Mouse (Mus musculus): Measurements from ENCODE around the gene Gpatch2. TPM values are rescaled to one million over a fixed set of nuclear protein-coding genes. Genes with fewer than 3 reads are reported as not detected.

Gpatch2 gene
- polyA plus RNA-seq, 1 experiment from 2014 or later = 14.3 TPM

- H3K4me1 ChIP-seq = no peaks in the 10 kb centered on the region
- H3K27ac ChIP-seq (replicated peaks) = no peak overlapping the region
- no peaks in the 10 kb centered on the region for H3K36me3 ChIP-seq
- H3K4me2 ChIP-seq = no peak overlapping the region
- H3K27me3 ChIP-seq (replicated peaks) = no peaks in the 10 kb centered on the region
- ATAC-seq (ENCODE audit: low FRiP score) = no peak
- whole genome bisulfite sequencing = 62% methylated on average over 10 of the region's 10 CpGs
- no peaks in the 10 kb centered on the region for H3K9me3 ChIP-seq (replicated peaks)
- no peak overlapping the region for H3K9ac ChIP-seq (replicated peaks)
- H3K4me3 ChIP-seq (replicated peaks) = no peak overlapping the region
Measured at GRCm38 (mm10) chr1:187291480-187292394, 76.4 kb downstream of the Gpatch2 start.

- Histone ChIP-seq H3K4me2 (no peak overlapping the region), H3K4me3 (replicated peaks) (no peak overlapping the region), H3K9ac (replicated peaks) (no peak overlapping the region), H3K36me3 (no peaks in the 10 kb centered on the region), H3K27ac (replicated peaks) (no peak overlapping the region), H3K27me3 (replicated peaks) (no peaks in the 10 kb centered on the region), H3K9me3 (replicated peaks) (no peaks in the 10 kb centered on the region), H3K4me1 (no peaks in the 10 kb centered on the region)
- WGBS = 88% methylated on average over 3 of the region's 3 CpGs
- ATAC-seq (ENCODE audit: low FRiP score) = no peak
Measured at GRCm38 (mm10) chr1:187292395-187292749, 77.1 kb downstream of the Gpatch2 start.

DNA sequence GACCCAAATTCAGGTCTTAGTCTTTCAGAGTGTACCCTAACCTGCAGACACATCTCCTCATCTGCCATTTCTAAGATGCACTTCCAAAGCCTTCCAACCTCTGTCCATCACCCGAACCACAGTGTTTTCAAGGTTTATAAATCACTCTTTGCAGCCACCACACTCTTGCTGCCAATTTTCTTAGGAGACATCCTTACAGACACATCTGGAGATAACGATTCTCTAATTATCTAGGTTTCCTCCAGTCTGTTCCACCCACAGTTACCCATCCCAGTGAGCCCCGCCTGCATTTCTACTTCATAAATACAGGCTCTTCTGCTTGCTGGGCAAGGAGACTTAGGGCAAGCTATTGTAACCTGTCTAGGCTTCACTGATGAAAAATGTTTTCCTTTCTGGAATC, 77.9 kb downstream of the Gpatch2 start:
- H3K4me1 ChIP-seq = no peaks in the 10 kb centered on the region
- no peak overlapping the region for H3K9ac ChIP-seq (replicated peaks)
- ATAC-seq (ENCODE audit: low FRiP score) = no peak
- H3K27me3 ChIP-seq (replicated peaks) = no peaks in the 10 kb centered on the region
- no peak overlapping the region for H3K4me3 ChIP-seq (replicated peaks)
- H3K36me3 ChIP-seq = no peaks in the 10 kb centered on the region
- H3K27ac ChIP-seq (replicated peaks) = no peak overlapping the region
- no peak overlapping the region for H3K4me2 ChIP-seq
- H3K9me3 ChIP-seq (replicated peaks) = no peaks in the 10 kb centered on the region
- 89% methylated on average over 3 of the region's 3 CpGs for WGBS

GRCm38 (mm10) chr1:187294522-187294921, 79.2 kb downstream of the Gpatch2 start:
- no peaks in the 10 kb centered on the region for H3K4me1 ChIP-seq
- H3K9me3 ChIP-seq (replicated peaks) = no peaks in the 10 kb centered on the region
- no peaks in the 10 kb centered on the region for H3K27me3 ChIP-seq (replicated peaks)
- H3K36me3 ChIP-seq = no peaks in the 10 kb centered on the region
- H3K9ac ChIP-seq (replicated peaks) = no peak overlapping the region
- no peak overlapping the region for H3K27ac ChIP-seq (replicated peaks)
- WGBS = 88% methylated on average over 5 of the region's 5 CpGs
- ATAC-seq (ENCODE audit: low FRiP score) = no peak
- no peak overlapping the region for H3K4me2 ChIP-seq
- H3K4me3 ChIP-seq (replicated peaks) = no peak overlapping the region

GRCm38 (mm10) chr1:187295038-187295559, 79.8 kb downstream of the Gpatch2 start:
- Histone ChIP-seq H3K9me3 (replicated peaks) (no peaks in the 10 kb centered on the region), H3K27me3 (replicated peaks) (no peaks in the 10 kb centered on the region), H3K4me3 (replicated peaks) (no peak overlapping the region), H3K9ac (replicated peaks) (no peak overlapping the region), H3K4me2 (no peak overlapping the region), H3K27ac (replicated peaks) (no peak overlapping the region), H3K36me3 (no peaks in the 10 kb centered on the region), H3K4me1 (no peaks in the 10 kb centered on the region)
- ATAC-seq (ENCODE audit: low FRiP score) = no peak
- WGBS = 97% methylated on average over 6 of the region's 6 CpGs

GRCm38 (mm10) chr1:187295711-187296110, 80.4 kb downstream of the Gpatch2 start:
- WGBS = 100% methylated on average over 1 of the region's 1 CpGs
- Histone ChIP-seq H3K36me3 (no peaks in the 10 kb centered on the region), H3K9ac (replicated peaks) (no peak overlapping the region), H3K9me3 (replicated peaks) (no peaks in the 10 kb centered on the region), H3K4me3 (replicated peaks) (no peak overlapping the region), H3K4me1 (peaks cover 3% of the 10 kb centered on the region; the same call in 1 of the 2 replicates), H3K27me3 (replicated peaks) (no peaks in the 10 kb centered on the region), H3K27ac (replicated peaks) (no peak overlapping the region), H3K4me2 (no peak overlapping the region)
- no peak for ATAC-seq (ENCODE audit: low FRiP score)

DNA sequence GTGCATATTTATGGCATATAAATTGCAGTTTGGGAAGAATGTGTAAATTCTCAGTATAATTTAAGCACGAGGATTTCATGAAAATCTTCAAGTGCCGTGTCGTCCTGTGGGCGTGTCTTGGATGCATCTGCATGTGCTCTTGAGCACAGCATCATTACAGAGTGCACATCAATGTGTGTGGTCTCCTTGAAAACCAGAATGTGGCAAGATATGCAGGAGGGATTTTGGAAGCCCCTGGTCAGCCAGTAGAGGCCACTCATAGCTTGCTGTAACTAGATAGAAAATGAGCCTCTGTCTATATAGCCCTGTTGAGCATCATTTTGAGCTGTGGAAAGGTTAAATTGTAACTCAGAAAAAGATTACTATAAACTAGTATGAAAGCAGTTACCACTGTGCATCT, 83.9 kb downstream of the Gpatch2 start:
- Histone ChIP-seq H3K4me1 (peaks cover 4% of the 10 kb centered on the region; the same call in 1 of the 2 replicates), H3K4me3 (replicated peaks) (no peak overlapping the region), H3K36me3 (no peaks in the 10 kb centered on the region), H3K4me2 (no peak overlapping the region), H3K27ac (replicated peaks) (no peak overlapping the region), H3K9me3 (replicated peaks) (no peaks in the 10 kb centered on the region), H3K9ac (replicated peaks) (no peak overlapping the region), H3K27me3 (replicated peaks) (no peaks in the 10 kb centered on the region)
- 69% methylated on average over 4 of the region's 4 CpGs for WGBS
- ATAC-seq (ENCODE audit: low FRiP score) = no peak

DNA sequence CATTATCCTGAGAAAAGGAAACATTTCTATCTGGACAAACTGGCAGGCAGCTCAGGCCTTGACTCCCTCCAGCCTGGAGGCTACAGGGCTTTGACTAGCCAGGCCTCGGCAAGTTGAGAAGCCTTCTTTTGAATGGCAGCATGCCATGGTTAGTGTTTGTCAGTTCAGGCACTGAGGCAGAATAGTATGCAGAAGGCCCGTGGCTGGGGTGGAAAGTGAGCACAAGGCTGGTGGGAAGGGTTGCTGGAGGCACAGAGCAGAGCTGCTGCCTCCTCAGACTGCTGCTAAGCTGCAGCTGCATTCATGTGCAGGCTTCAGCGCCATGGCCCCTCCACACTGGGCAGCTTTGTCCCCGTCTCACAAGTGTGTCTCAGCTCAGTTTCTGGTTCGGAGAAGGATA, 85.3 kb downstream of the Gpatch2 start:
- no peak for ATAC-seq (ENCODE audit: low FRiP score)

DNA sequence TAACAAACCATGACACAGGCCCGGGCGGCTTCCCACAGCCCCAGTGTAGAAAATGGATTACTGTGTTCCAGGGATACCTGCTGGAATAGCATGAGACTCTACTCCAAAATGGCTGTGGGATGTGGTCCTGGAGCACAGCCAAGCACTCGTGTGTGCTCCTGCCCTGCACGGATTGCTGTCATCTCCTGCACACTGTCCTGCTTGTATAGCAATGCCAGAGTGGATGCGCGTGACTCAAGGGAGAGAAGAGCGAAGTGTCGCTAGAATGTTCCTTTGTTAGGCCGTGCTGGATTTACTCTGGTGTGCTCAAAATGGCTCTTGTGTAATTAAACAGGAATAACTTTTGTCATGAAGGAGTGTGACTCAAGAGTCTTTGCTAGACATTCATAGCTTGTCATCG, 87.9 kb downstream of the Gpatch2 start:
- H3K9me3 ChIP-seq (replicated peaks) = no peaks in the 10 kb centered on the region
- H3K4me1 ChIP-seq = peaks cover 4% of the 10 kb centered on the region; the same call in 1 of the 2 replicates
- H3K9ac ChIP-seq (replicated peaks) = no peak overlapping the region
- 69% methylated on average over 10 of the region's 10 CpGs for WGBS
- no peak overlapping the region for H3K4me3 ChIP-seq (replicated peaks)
- H3K4me2 ChIP-seq = no peak overlapping the region
- H3K27me3 ChIP-seq (replicated peaks) = no peaks in the 10 kb centered on the region
- H3K27ac ChIP-seq (replicated peaks) = no peak overlapping the region
- H3K36me3 ChIP-seq = no peaks in the 10 kb centered on the region
- no peak for ATAC-seq (ENCODE audit: low FRiP score)

More for the DNA sequence above, 85.3 kb downstream of the Gpatch2 start:
- Histone ChIP-seq H3K9ac (replicated peaks) (no peak overlapping the region), H3K4me1 (peaks cover 4% of the 10 kb centered on the region; the same call in 1 of the 2 replicates), H3K36me3 (no peaks in the 10 kb centered on the region), H3K9me3 (replicated peaks) (no peaks in the 10 kb centered on the region), H3K27me3 (replicated peaks) (no peaks in the 10 kb centered on the region), H3K4me3 (replicated peaks) (no peak overlapping the region), H3K4me2 (no peak overlapping the region), H3K27ac (replicated peaks) (no peak overlapping the region)
- 62% methylated on average over 5 of the region's 5 CpGs for WGBS

- ATAC-seq (ENCODE audit: low FRiP score) = no peak
- no peak overlapping the region for H3K4me2 ChIP-seq
- H3K9me3 ChIP-seq (replicated peaks) = no peaks in the 10 kb centered on the region
- no peaks in the 10 kb centered on the region for H3K4me1 ChIP-seq
- no peak overlapping the region for H3K27ac ChIP-seq (replicated peaks)
- WGBS = 96% methylated on average over 4 of the region's 4 CpGs
- no peak overlapping the region for H3K9ac ChIP-seq (replicated peaks)
- H3K4me3 ChIP-seq (replicated peaks) = no peak overlapping the region
- H3K36me3 ChIP-seq = no peaks in the 10 kb centered on the region
- no peaks in the 10 kb centered on the region for H3K27me3 ChIP-seq (replicated peaks)
Measured at GRCm38 (mm10) chr1:187307335-187307734, 92.0 kb downstream of the Gpatch2 start.

DNA sequence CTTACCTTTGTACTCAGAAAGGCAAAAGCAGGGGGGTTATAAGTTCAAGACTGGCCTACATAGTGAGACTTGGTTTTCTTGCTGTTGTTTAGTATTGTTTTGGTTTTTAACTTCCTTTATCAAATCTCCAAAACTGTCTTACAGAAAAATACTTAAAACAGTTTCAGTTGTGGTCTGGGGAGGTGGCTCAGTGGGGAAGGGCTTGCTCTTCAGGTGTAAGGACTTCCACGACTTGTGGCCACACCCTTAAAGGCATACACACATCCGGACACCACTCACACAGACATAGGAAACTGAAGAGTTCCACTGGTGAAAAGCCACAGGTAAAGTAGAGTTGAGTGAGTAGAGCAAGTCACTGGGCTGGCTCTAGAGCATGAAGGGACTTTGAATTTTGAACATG, 93.2 kb downstream of the Gpatch2 start:
- Histone ChIP-seq H3K9me3 (replicated peaks) (no peaks in the 10 kb centered on the region), H3K4me3 (replicated peaks) (no peak overlapping the region), H3K27me3 (replicated peaks) (no peaks in the 10 kb centered on the region), H3K27ac (replicated peaks) (no peak overlapping the region), H3K4me1 (no peaks in the 10 kb centered on the region), H3K9ac (replicated peaks) (no peak overlapping the region), H3K4me2 (no peak overlapping the region), H3K36me3 (no peaks in the 10 kb centered on the region)
- WGBS = 89% methylated on average over 2 of the region's 2 CpGs
- no peak for ATAC-seq (ENCODE audit: low FRiP score)

- no peaks in the 10 kb centered on the region for H3K4me1 ChIP-seq
- H3K36me3 ChIP-seq = no peaks in the 10 kb centered on the region
- ATAC-seq (ENCODE audit: low FRiP score) = no peak
- H3K4me3 ChIP-seq (replicated peaks) = no peak overlapping the region
- no peaks in the 10 kb centered on the region for H3K9me3 ChIP-seq (replicated peaks)
- WGBS = 92% methylated on average over 6 of the region's 6 CpGs
- H3K9ac ChIP-seq (replicated peaks) = no peak overlapping the region
- no peak overlapping the region for H3K4me2 ChIP-seq
- no peak overlapping the region for H3K27ac ChIP-seq (replicated peaks)
- H3K27me3 ChIP-seq (replicated peaks) = no peaks in the 10 kb centered on the region
Measured at GRCm38 (mm10) chr1:187311122-187311521, 95.8 kb downstream of the Gpatch2 start.
